Mouse (Mus musculus) midbrain, embryonic 10.5 days (tissue): Measurements from ENCODE around the gene Adam20. TPM values are rescaled to one million over a fixed set of nuclear protein-coding genes. Genes with fewer than 3 reads are reported as not detected.
"Not testable (repeated sequence)": the region's sequence is repeated elsewhere in the genome, so short reads cannot be mapped to it uniquely, and the experiment has no call there.

Experiments
- DNase-seq: peaks from one replicate; pipeline ENCODE4 v3.0.0-alpha.2; 2017; ENCODE audit warnings: low spot score
- H3K27ac ChIP-seq: fragments of 300-500 bp; sonication (generic); replicated peaks from 2 replicates; pipeline ENCODE4 v1.5.1; 2016; ENCODE audit warnings: mild to moderate bottlenecking
- H3K27me3 ChIP-seq: fragments of 300-500 bp; sonication (generic); 2 replicates; pipeline ENCODE4 v1.6.1; 2016; ENCODE audit warnings: low read depth, mild to moderate bottlenecking; ENCODE audit not compliant: poor library complexity, severe bottlenecking
- H3K36me3 ChIP-seq: fragments of 300-500 bp; sonication (generic); 2 replicates; pipeline ENCODE4 v1.6.1; 2016; ENCODE audit warnings: mild to moderate bottlenecking, moderate library complexity
- H3K4me1 ChIP-seq: fragments of 300-500 bp; sonication (generic); 2 replicates; pipeline ENCODE4 v1.6.1; 2016
- H3K4me3 ChIP-seq: fragments of 300-500 bp; sonication (generic); 2 replicates; pipeline ENCODE4 v1.5.1; 2016; ENCODE audit warnings: mild to moderate bottlenecking, moderate library complexity
- H3K9me3 ChIP-seq: fragments of 300-500 bp; sonication (generic); replicated peaks from 2 replicates; pipeline ENCODE4 v1.6.1; 2016; ENCODE audit warnings: mild to moderate bottlenecking
- WGBS: fragments of 180-500 bp; shearing (Covaris S2); methylation state at CpG from one replicate; pipeline ENCODE4 v1.1.7; 2016; 5-methylcytosine and 5-hydroxymethylcytosine counted together
- polyA plus RNA-seq: library from polyadenylated mRNA; unstranded; fragments of >200 nt; fragmentation: Nextera tagmentation; extraction: Ambion mirVana; gene quantifications from 2 replicates; pipeline ENCODE4 v1.2.1, GENCODE M21; 2016

The Adam20 gene
- not detected in 2 replicates for polyA plus RNA-seq

GRCm38 (mm10) chr8:40792973-40793372, at the start of gene Adam20:
Adam20 (plus strand) TSS chr8:40793273.
- not testable (repeated sequence) for H3K9me3 ChIP-seq, H3K4me3 ChIP-seq, H3K27ac ChIP-seq, DNase-seq, H3K27me3 ChIP-seq, H3K36me3 ChIP-seq, H3K4me1 ChIP-seq
- 76% methylated on average over 1 of the region's 1 CpGs for WGBS

GRCm38 (mm10) chr8:40751908-40752307, 41.2 kb upstream of the Adam20 start, which contains the start of gene Adam25:
Adam25 (plus strand) TSS chr8:40752208.
- H3K27me3 ChIP-seq, H3K27ac ChIP-seq, H3K4me3 ChIP-seq, DNase-seq, H3K9me3 ChIP-seq, H3K4me1 ChIP-seq, H3K36me3 ChIP-seq: not testable (repeated sequence)
- WGBS, result 66% methylated on average over 1 of the region's 1 CpGs

DNA sequence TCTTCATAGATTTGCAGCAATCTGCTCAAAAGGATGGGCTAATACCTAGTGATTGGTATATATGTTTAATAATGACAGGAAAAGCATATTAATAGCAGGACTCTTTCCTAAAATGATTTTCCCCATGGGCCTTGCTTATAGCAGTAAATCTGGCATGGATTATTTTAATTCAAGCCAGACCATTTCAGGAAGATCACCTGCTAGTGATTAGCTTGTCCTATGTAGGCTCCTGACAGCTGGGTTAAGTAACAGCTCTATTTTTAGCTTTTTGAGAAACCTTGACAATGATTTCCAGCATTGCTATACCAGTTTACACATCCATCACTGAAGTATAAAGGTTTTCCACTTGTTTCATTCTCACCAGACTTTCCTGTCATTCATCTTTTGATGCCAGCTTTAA, 9.8 kb upstream of the Adam20 start:
- Histone ChIP-seq H3K27ac (no peak overlapping the region), H3K27me3 (no peaks in the 10 kb centered on the region), H3K9me3 (no peaks in the 10 kb centered on the region), H3K4me3 (no peak overlapping the region), H3K36me3 (no peaks in the 10 kb centered on the region), H3K4me1 (no peaks in the 10 kb centered on the region)
- DNase-seq, result no peak

DNA sequence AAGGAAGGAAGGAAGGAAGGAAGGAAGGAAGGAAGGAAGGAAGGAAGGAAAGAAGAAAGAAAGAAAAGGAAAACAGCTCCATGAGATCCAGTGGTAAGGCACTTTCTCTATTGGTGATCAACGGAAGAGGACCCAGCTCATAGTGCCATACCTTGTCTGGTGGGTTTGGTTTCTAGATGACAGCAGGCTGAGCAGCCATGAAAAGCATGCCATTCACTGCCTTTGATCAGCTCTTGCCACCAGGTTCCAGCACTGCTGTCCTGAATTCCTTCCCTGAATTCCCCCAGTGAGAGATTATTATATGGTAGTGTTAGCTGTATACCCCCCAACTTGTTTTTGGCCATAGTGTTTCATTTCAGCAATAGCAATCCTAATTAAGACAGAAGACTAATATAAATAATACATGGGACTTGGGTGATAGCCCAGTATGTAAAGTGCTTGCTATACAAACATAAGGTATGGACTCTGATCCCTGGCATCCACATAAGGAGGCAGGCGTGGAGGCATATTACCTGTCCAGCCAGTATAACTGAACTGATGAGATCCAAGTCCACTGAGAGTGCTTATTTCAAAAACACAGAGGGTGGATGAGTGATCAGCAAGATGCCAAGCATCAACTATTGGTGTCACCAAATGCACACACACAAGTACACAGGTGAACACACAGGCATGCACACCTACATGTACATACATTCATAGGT, 10.5 kb downstream of the Adam20 start:
- no peak for DNase-seq
- no peaks in the 10 kb centered on the region for H3K36me3 ChIP-seq
- H3K4me3 ChIP-seq, result no peak overlapping the region
- no peak overlapping the region for H3K27ac ChIP-seq
- H3K9me3 ChIP-seq, result no peaks in the 10 kb centered on the region
- WGBS, result 84% methylated on average over 2 of the region's 2 CpGs
- H3K27me3 ChIP-seq, result no peaks in the 10 kb centered on the region
- H3K4me1 ChIP-seq, result no peaks in the 10 kb centered on the region

Other genes with a start within 250 kb of the Adam20 start
- not detected in 2 replicates for gene Adam24, start 118.2 kb upstream of the Adam20 start, polyA plus RNA-seq
- not detected in 2 replicates for gene Adam25, start 41.1 kb upstream of the Adam20 start, polyA plus RNA-seq
- gene Adam39, start 29.7 kb downstream of the Adam20 start, polyA plus RNA-seq, result not detected in 2 replicates